8 mouse cellular contexts compared by ENCODE assay signal in genomic region chr16:59599411-59600265, GRCm38 (mm10). TPM values are rescaled to one million over a fixed set of nuclear protein-coding genes. Genes with fewer than 3 reads are reported as not detected.
DNase-seq lines count a peak whose midpoint lies in the region; ATAC-seq and TF ChIP-seq lines count a peak whose summit lies in the region.

No protein-coding gene starts in this region.

- peak overlapping the region; percentile 98 for H3K27ac ChIP-seq in heart, embryonic 14.5 days (replicated peaks in 1 of 2; ENCODE audit: control insufficient read depth in 1 of 2, insufficient read depth in 1 of 2, low read depth in 2 of 2, low read length in 2 of 2)
- no peak overlapping the region for H3K27ac ChIP-seq in liver, embryonic 13.5 days
- H3K27ac ChIP-seq in stomach, embryonic 14.5 days (ENCODE audit: low read length), result peak overlapping the region; percentile 33; the same call in 1 of the 2 replicates
- H3K27ac ChIP-seq in cerebellum, adult 2 months (ENCODE audit: insufficient read depth, low read length), result no peak overlapping the region; the same call in 1 of the 2 replicates

- H3K9ac ChIP-seq in heart, embryonic 14.5 days (ENCODE audit: low read length), result peak overlapping the region; percentile 99
- no peak overlapping the region for H3K9ac ChIP-seq in liver, embryonic 13.5 days
- no peak overlapping the region for H3K9ac ChIP-seq in stomach, embryonic 14.5 days (replicated peaks; ENCODE audit: low read depth, low read length)

- H3K4me2 ChIP-seq in heart, embryonic 14.5 days (ENCODE audit: low read length), result peak overlapping the region; percentile 62
- peak overlapping the region; percentile 74 for H3K4me2 ChIP-seq in liver, embryonic 13.5 days
- peak overlapping the region; percentile 53 for H3K4me2 ChIP-seq in stomach, embryonic 14.5 days (replicated peaks; ENCODE audit: low read depth, low read length)

- H3K4me3 ChIP-seq in heart, embryonic 14.5 days (ENCODE audit: control insufficient read depth in 1 of 2, insufficient read depth in 1 of 2, low read depth in 1 of 2, low read length in 2 of 2), result peak overlapping the region; percentile 95 to 99
- peak overlapping the region; percentile 63 for H3K4me3 ChIP-seq in liver, embryonic 13.5 days (replicated peaks)
- peak overlapping the region; percentile 70 for H3K4me3 ChIP-seq in stomach, embryonic 14.5 days (ENCODE audit: low read depth, low read length)
- no peak overlapping the region for H3K4me3 ChIP-seq in cerebellum, adult 2 months (replicated peaks; ENCODE audit: insufficient read depth, low read depth, low read length)

- no peak for ATAC-seq in heart, embryonic 14.5 days (ENCODE audit: insufficient number of reproducible peaks, insufficient read depth, low FRiP score, low read depth)
- ATAC-seq in liver, embryonic 13.5 days (ENCODE audit: low read depth), result no peak
- no peak for ATAC-seq in stomach, embryonic 14.5 days (ENCODE audit: insufficient number of reproducible peaks, insufficient read depth, low FRiP score, low read depth)

- H3K4me1 ChIP-seq in heart, embryonic 14.5 days (ENCODE audit: control insufficient read depth in 2 of 2, insufficient read depth in 2 of 2, low read length in 2 of 2), result peaks cover 16 to 36% of the 10 kb centered on the region in 2 experiments
- H3K4me1 ChIP-seq in liver, embryonic 13.5 days (replicated peaks), result peaks cover 7% of the 10 kb centered on the region; the same call in 1 of the 2 replicates
- peaks cover 5% of the 10 kb centered on the region; the same call in 1 of the 2 replicates for H3K4me1 ChIP-seq in stomach, embryonic 14.5 days (ENCODE audit: control insufficient read depth, insufficient read depth, low read length)
- H3K4me1 ChIP-seq in cerebellum, adult 2 months (ENCODE audit: control insufficient read depth, insufficient read depth, low read length), result no peaks in the 10 kb centered on the region

- H3K9me3 ChIP-seq in heart, embryonic 14.5 days (ENCODE audit: control insufficient read depth, low read length), result no peaks in the 10 kb centered on the region
- no peaks in the 10 kb centered on the region for H3K9me3 ChIP-seq in liver, embryonic 13.5 days (replicated peaks)
- no peaks in the 10 kb centered on the region for H3K9me3 ChIP-seq in stomach, embryonic 14.5 days (ENCODE audit: control insufficient read depth, low read depth, low read length)

- no peak for TF ChIP-seq POLR2A in brain, embryonic 14.5 days (IDR thresholded peaks at IDR 0.05; ENCODE audit: borderline replicate concordance, extremely low read depth, insufficient read depth, insufficient read length, poor library complexity, severe bottlenecking)
- TF ChIP-seq POLR2A in cerebellum, adult 2 months (IDR thresholded peaks at IDR 0.05; ENCODE audit: borderline replicate concordance, insufficient read depth, low read length), result no peak

- H3K36me3 ChIP-seq in heart, embryonic 14.5 days (ENCODE audit: control insufficient read depth, insufficient read depth, low read length), result no peaks in the 10 kb centered on the region
- no peaks in the 10 kb centered on the region for H3K36me3 ChIP-seq in liver, embryonic 13.5 days
- H3K36me3 ChIP-seq in stomach, embryonic 14.5 days (ENCODE audit: control insufficient read depth, insufficient read depth, low read length), result no peaks in the 10 kb centered on the region

- H3K27me3 ChIP-seq in heart, embryonic 14.5 days (ENCODE audit: control insufficient read depth, insufficient read depth, low read length), result no peaks in the 10 kb centered on the region
- peaks cover 28% of the 10 kb centered on the region for H3K27me3 ChIP-seq in liver, embryonic 13.5 days
- H3K27me3 ChIP-seq in stomach, embryonic 14.5 days (ENCODE audit: control insufficient read depth, insufficient read depth, low read length), result no peaks in the 10 kb centered on the region
- no peaks in the 10 kb centered on the region for H3K27me3 ChIP-seq in cerebellum, adult 2 months (ENCODE audit: control insufficient read depth, insufficient read depth, low read length)

- DNase-seq in kidney, adult 9 months, result peak; percentile 41
- DNase-seq in kidney, postnatal 10 days, result no peak
- peak; percentile 27 for DNase-seq in brain, embryonic 14.5 days (ENCODE audit: low read depth)
- DNase-seq in liver, embryonic 13.5 days, result no peak
- DNase-seq in cerebellum, adult 2 months, result no peak
- no peak for DNase-seq in thymus, postnatal 25 days

- no peak for TF ChIP-seq CTCF in brain, embryonic 14.5 days (IDR thresholded peaks at IDR 0.05; ENCODE audit: borderline replicate concordance, extremely low read depth, insufficient read depth, insufficient read length)
- no peak for TF ChIP-seq CTCF in cerebellum, adult 2 months (IDR thresholded peaks at IDR 0.05; ENCODE audit: borderline replicate concordance, insufficient read depth, low read depth, low read length)

- WGBS in heart, embryonic 14.5 days, result 5% methylated on average over 17 of the region's 17 CpGs
- 36% methylated on average over 17 of the region's 17 CpGs for WGBS in liver, embryonic 13.5 days (ENCODE audit: insufficient replicate concordance)
- 21% methylated on average over 17 of the region's 17 CpGs for WGBS in stomach, embryonic 14.5 days
- 40% methylated on average over 17 of the region's 17 CpGs for WGBS in cerebellum, adult 2 months

RNA-seq across cellular contexts. Expression of gene Crybg3, which starts 1.1 kb away (rescaled TPM):
- polyA plus RNA-seq in brain, embryonic 14.5 days (2012; rRNA removed), result 2.3 and 4.7 TPM in 2 replicates
- 20.5 and 20.9 TPM in 2 replicates for polyA plus RNA-seq in heart, embryonic 14.5 days (2014; fragmentation: Nextera tagmentation; extraction: Ambion mirVana)
- 1.2 and 1.5 TPM in 2 replicates for polyA plus RNA-seq in liver, embryonic 13.5 days (2015; fragmentation: Nextera tagmentation; extraction: Ambion mirVana)
- 16.8 and 18.4 TPM in 2 replicates for polyA plus RNA-seq in stomach, embryonic 14.5 days (2014; fragmentation: Nextera tagmentation; extraction: Ambion mirVana)
- polyA plus RNA-seq in cerebellum, adult 2 months (2012; rRNA removed), result 4.8 and 5.7 TPM in 2 replicates

RNA-seq across cellular contexts. Expression of gene Arl6, which starts 39.6 kb away (rescaled TPM):
- polyA plus RNA-seq in brain, embryonic 14.5 days (2012; rRNA removed), result 20.7 and 24.3 TPM in 2 replicates
- polyA plus RNA-seq in heart, embryonic 14.5 days (2014; fragmentation: Nextera tagmentation; extraction: Ambion mirVana), result 22.6 and 23.7 TPM in 2 replicates
- polyA plus RNA-seq in liver, embryonic 13.5 days (2015; fragmentation: Nextera tagmentation; extraction: Ambion mirVana), result 5.1 and 6.5 TPM in 2 replicates
- polyA plus RNA-seq in stomach, embryonic 14.5 days (2014; fragmentation: Nextera tagmentation; extraction: Ambion mirVana), result 31.2 and 32.3 TPM in 2 replicates
- polyA plus RNA-seq in cerebellum, adult 2 months (2012; rRNA removed), result 25.0 and 27.0 TPM in 2 replicates

Comparison
In these comparisons a context has a peak if more than half of its experiments do, and no peak if none do; other contexts are left out.
1. DNase-seq: peak in kidney, adult 9 months (single experiment) and brain, embryonic 14.5 days (single experiment); none in kidney, postnatal 10 days (single experiment), liver, embryonic 13.5 days (single experiment), cerebellum, adult 2 months (0 of 2) and thymus, postnatal 25 days (single experiment).
2. H3K27ac ChIP-seq: peak in heart, embryonic 14.5 days (2 of 2) and stomach, embryonic 14.5 days (single experiment); none in liver, embryonic 13.5 days (single experiment) and cerebellum, adult 2 months (single experiment).
3. Peak in every context shown above with its lines, with median percentiles within 50 percentile points of each other: H3K4me2 ChIP-seq.